In genomic region chr13:44992550-44993205, GRCm38 (mm10) we compare ENCODE assay signal across 25 mouse cellular contexts. TPM values are rescaled to one million over a fixed set of nuclear protein-coding genes. Genes with fewer than 3 reads are reported as not detected.
A peak's percentile ranks its signal among the peaks of the same experiment; 100 is the strongest.
DNase-seq lines count a peak whose midpoint lies in the region; ATAC-seq and TF ChIP-seq lines count a peak whose summit lies in the region.
"Had no signal": no experiment of that assay in that cellular context is flagged by ENCODE, and none has a peak within 500 bp of the region (broad histone marks: within the 10 kb centered on the region; RNA-seq: fewer than 3 reads in every experiment).

No protein-coding gene starts in this region.

- H3K36me3 ChIP-seq in lung, embryonic 14.5 days (ENCODE audit: insufficient read depth) = peaks cover 19% of the 10 kb centered on the region
- peaks cover 3 to 8% of the 10 kb centered on the region in 2 experiments; a peak in 3 of 4 replicates for H3K36me3 ChIP-seq in MEL (ENCODE audit: control insufficient read depth in 1 of 2, insufficient read depth in 2 of 2, low read length in 2 of 2)
- H3K36me3 ChIP-seq: forebrain, embryonic 15.5 days had no signal

- TF ChIP-seq CTCF in lung, embryonic 14.5 days (IDR thresholded peaks at IDR 0.05; ENCODE audit: low read depth) = no peak
- no peak for TF ChIP-seq CTCF in lung, adult 2 months (IDR thresholded peaks at IDR 0.05; ENCODE audit: insufficient read depth, low read length)
- TF ChIP-seq CTCF in MEL (IDR thresholded peaks at IDR 0.05 in 2 of 3, conservative IDR thresholded peaks at IDR 0.05 in 1 of 3; ENCODE audit: control insufficient read depth in 1 of 3, insufficient read depth in 1 of 3, low read depth in 2 of 3, low read length in 3 of 3, poor library complexity in 1 of 3, severe bottlenecking in 1 of 3) = no peak
- no peak for TF ChIP-seq CTCF in left cerebral cortex, adult 2 months (IDR thresholded peaks at IDR 0.05)

- intact Hi-C loops in left cerebral cortex, adult 2 months (cut with DNase I) = no loop called here

- TF ChIP-seq POLR2A in lung, adult 2 months (IDR thresholded peaks at IDR 0.05; ENCODE audit: borderline replicate concordance, extremely low read depth, low read depth, low read length) = no peak
- no peak for TF ChIP-seq POLR2A in MEL (IDR thresholded peaks at IDR 0.05; ENCODE audit: control insufficient read depth in 1 of 2, insufficient read depth in 1 of 2, low read depth in 1 of 2, low read length in 2 of 2, poor library complexity in 1 of 2)

- no peak for TF ChIP-seq EP300 in MEL (IDR thresholded peaks at IDR 0.05; ENCODE audit: low read depth in 1 of 2, low read length in 2 of 2)

- no peaks in the 10 kb centered on the region for H3K4me1 ChIP-seq in lung, embryonic 14.5 days (ENCODE audit: insufficient read depth)
- H3K4me1 ChIP-seq in lung, adult 2 months (ENCODE audit: control insufficient read depth, insufficient read depth, low read length) = peaks cover 3% of the 10 kb centered on the region
- H3K4me1 ChIP-seq in MEL (ENCODE audit: control insufficient read depth in 1 of 2, insufficient read depth in 2 of 2, low read length in 2 of 2) = peaks cover 2 to 3% of the 10 kb centered on the region in 2 experiments; a peak in 2 of 4 replicates
- H3K4me1 ChIP-seq: embryonic facial prominence, embryonic 12.5 days; heart, embryonic 15.5 days; hindbrain, embryonic 10.5 days had no signal

- H3K9me3 ChIP-seq in lung, embryonic 14.5 days (ENCODE audit: low read depth, low read length) = no peaks in the 10 kb centered on the region
- H3K9me3 ChIP-seq in MEL (replicated peaks; ENCODE audit: insufficient read depth, low read length) = no peaks in the 10 kb centered on the region
- H3K9me3 ChIP-seq: embryonic facial prominence, embryonic 12.5 days; forebrain, embryonic 15.5 days; G1E; heart, embryonic 15.5 days; hindbrain, embryonic 10.5 days had no signal

- DNase-seq in lung, embryonic 14.5 days = peak; percentile 52
- no peak for DNase-seq in lung, adult 2 months
- peak; percentile 66 for DNase-seq in 416B (ENCODE audit: low read depth)
- DNase-seq in MEL (ENCODE audit: low read depth, low spot score) = peak; percentile 15
- DNase-seq in lung, postnatal 14 days = peak; percentile 27
- no peak for DNase-seq in right cerebral cortex, adult 18-20 months
- no peak for DNase-seq in left cerebral cortex, adult 2 months (ENCODE audit: extremely low spot score in 1 of 2, low spot score in 2 of 2)
- DNase-seq: adrenal gland, postnatal 14 days; B cell, adult 2 months; cerebellum, adult 8-10 months; cerebellum, postnatal 14 days; embryo, embryonic 11 days; gastrocnemius, postnatal 36 days; heart, adult 2 months had no signal

- H3K4me2 ChIP-seq in lung, embryonic 14.5 days = no peak overlapping the region
- H3K4me2 ChIP-seq: embryonic facial prominence, embryonic 12.5 days; forebrain, embryonic 15.5 days; heart, embryonic 11.5 days; heart, embryonic 15.5 days; hindbrain, embryonic 14.5 days had no signal

- no peaks in the 10 kb centered on the region for H3K27me3 ChIP-seq in lung, embryonic 14.5 days (ENCODE audit: insufficient read depth, low read length)
- no peaks in the 10 kb centered on the region for H3K27me3 ChIP-seq in MEL (ENCODE audit: control insufficient read depth in 1 of 2, insufficient read depth in 2 of 2, low read length in 2 of 2)
- H3K27me3 ChIP-seq: embryonic facial prominence, embryonic 12.5 days; forebrain, embryonic 15.5 days; heart, embryonic 15.5 days; Patski had no signal

- no peak overlapping the region for H3K27ac ChIP-seq in lung, embryonic 14.5 days (ENCODE audit: low read depth)
- H3K27ac ChIP-seq in MEL (ENCODE audit: control insufficient read depth, low read depth, low read length) = no peak overlapping the region
- no peak overlapping the region for H3K27ac ChIP-seq in left cerebral cortex, adult 2 months
- H3K27ac ChIP-seq: embryonic facial prominence, embryonic 12.5 days; forebrain, embryonic 15.5 days; heart, adult 2 months; heart, embryonic 15.5 days; hindbrain, embryonic 10.5 days; hindbrain, embryonic 14.5 days had no signal

- H3K9ac ChIP-seq in lung, embryonic 14.5 days = no peak overlapping the region
- no peak overlapping the region for H3K9ac ChIP-seq in MEL (ENCODE audit: control insufficient read depth, low read depth, low read length, poor library complexity, severe bottlenecking)
- H3K9ac ChIP-seq: embryonic facial prominence, embryonic 12.5 days; forebrain, embryonic 15.5 days; heart, embryonic 15.5 days; hindbrain, embryonic 14.5 days had no signal

- H3K79me2 ChIP-seq in MEL (ENCODE audit: control insufficient read depth, insufficient read depth, low read length, poor library complexity) = peaks cover 8% of the 10 kb centered on the region; the same call in 1 of the 2 replicates

- no peak overlapping the region for H3K4me3 ChIP-seq in lung, embryonic 14.5 days (ENCODE audit: low read depth, low read length)
- no peak overlapping the region for H3K4me3 ChIP-seq in lung, adult 2 months (replicated peaks; ENCODE audit: extremely low read depth, low read depth, low read length)
- H3K4me3 ChIP-seq in MEL (ENCODE audit: control insufficient read depth in 1 of 2, insufficient read depth in 1 of 2, low read depth in 2 of 2, low read length in 2 of 2) = no peak overlapping the region
- no peak overlapping the region for H3K4me3 ChIP-seq in left cerebral cortex, adult 2 months
- H3K4me3 ChIP-seq: embryonic facial prominence, embryonic 12.5 days; forebrain, embryonic 15.5 days; heart, adult 2 months; heart, embryonic 15.5 days; hindbrain, embryonic 10.5 days had no signal

- no peak for TF ChIP-seq RAD21 in MEL (IDR thresholded peaks at IDR 0.05; ENCODE audit: low read depth, low read length)

- 76% methylated on average over 10 of the region's 10 CpGs for WGBS in lung, embryonic 14.5 days
- WGBS in lung, adult 2 months = 64% methylated on average over 10 of the region's 10 CpGs

- no peak for ATAC-seq in lung, embryonic 14.5 days (ENCODE audit: insufficient read depth)
- ATAC-seq in erythroblast, adult 5-6 weeks (replicated peaks; ENCODE audit: low FRiP score, poor library complexity, severe bottlenecking) = no peak
- ATAC-seq: activated CD4-positive, CD25-positive, alpha-beta regulatory T cell, adult 4 months; CD4-positive, CD25-positive, alpha-beta regulatory T cell, adult 4 months; Patski had no signal

TF ChIP-seq in MEL, 35 proteins besides CTCF, POLR2A, EP300 and RAD21:
- TF ChIP-seq GATA1 (IDR thresholded peaks at IDR 0.05; ENCODE audit: low read depth, low read length) (peak; percentile 36; the same call in 1 of the 2 replicates), MAFK (IDR thresholded peaks at IDR 0.05; ENCODE audit: borderline replicate concordance, low read depth, low read length) (no peak)

RNA-seq across cellular contexts. Expression of gene Dtnbp1, which starts 9.3 kb away (rescaled TPM):
- 73.3 and 75.8 TPM in 2 replicates for polyA plus RNA-seq in lung, embryonic 14.5 days (2014; fragmentation: Nextera tagmentation; extraction: Ambion mirVana)
- 45.6 and 70.0 TPM in 2 replicates for polyA plus RNA-seq in lung, adult 2 months (2012; rRNA removed)
- 24.2 and 26.7 TPM in 2 replicates for total RNA-seq in MEL (2012; rRNA removed)
- polyA plus RNA-seq in MEL (2012; ENCODE audit: insufficient read depth in 1 of 2, insufficient read length in 2 of 2, low read depth in 1 of 2, low replicate concordance in 2 of 2, missing spikeins in 1 of 2) = 10 to 100 TPM in 1 of 2 experiments, not detected in 1; 59.5 TPM
- total RNA-seq in erythroblast, adult 5-6 weeks (2015; ENCODE audit: low replicate concordance) = 11.9 and 25.9 TPM in 2 replicates
- 13.5 and 25.1 TPM in 2 replicates for total RNA-seq in erythroblast, adult 5-6 weeks (2017; ENCODE audit: low replicate concordance)
- total RNA-seq in left cerebral cortex, adult 2 months (2021) = 10 to 100 TPM; 90.1 to 93.8 TPM

Comparison
In these comparisons a context has a peak if more than half of its experiments do, and no peak if none do; other contexts are left out.
1. DNase-seq: peak in lung, embryonic 14.5 days (single experiment), 416B (single experiment), MEL (single experiment) and lung, postnatal 14 days (single experiment); none in lung, adult 2 months (single experiment), right cerebral cortex, adult 18-20 months (single experiment) and left cerebral cortex, adult 2 months (0 of 2).